In genomic region chr11:32868619-32869383, GRCm38 (mm10) we compare ENCODE assay signal across 35 mouse cellular contexts. TPM values are rescaled to one million over a fixed set of nuclear protein-coding genes. Genes with fewer than 3 reads are reported as not detected.
DNase-seq lines count a peak whose midpoint lies in the region; ATAC-seq and TF ChIP-seq lines count a peak whose summit lies in the region.
"Had no signal": no experiment of that assay in that cellular context is flagged by ENCODE, and none has a peak within 500 bp of the region (broad histone marks: within the 10 kb centered on the region; RNA-seq: fewer than 3 reads in every experiment).

No protein-coding gene starts in this region.

- ATAC-seq in forebrain, embryonic 11.5 days (replicated peaks; ENCODE audit: low FRiP score), result no peak
- ATAC-seq in forebrain, embryonic 15.5 days (replicated peaks), result no peak
- ATAC-seq in monocyte, adult 5-6 weeks (replicated peaks; ENCODE audit: insufficient number of reproducible peaks, low FRiP score, low TSS enrichment, poor library complexity, severe bottlenecking), result no peak
- ATAC-seq: hindbrain, embryonic 16.5 days; intestine, embryonic 16.5 days; midbrain, embryonic 15.5 days had no signal

- no peak for TF ChIP-seq POLR2A in lung, adult 2 months (IDR thresholded peaks at IDR 0.05; ENCODE audit: borderline replicate concordance, extremely low read depth, low read depth, low read length)

- no peaks in the 10 kb centered on the region for H3K36me3 ChIP-seq in forebrain, embryonic 11.5 days (ENCODE audit: control insufficient read depth, insufficient read depth, low read length)
- H3K36me3 ChIP-seq in forebrain, embryonic 15.5 days, result no peaks in the 10 kb centered on the region
- H3K36me3 ChIP-seq: embryonic facial prominence, embryonic 10.5 days; forebrain, embryonic 12.5 days; heart, embryonic 12.5 days; hindbrain, embryonic 10.5 days; kidney, embryonic 15.5 days; limb, embryonic 15.5 days; midbrain, embryonic 15.5 days; neural tube, embryonic 15.5 days; stomach, embryonic 15.5 days had no signal

- no peak overlapping the region for H3K27ac ChIP-seq in forebrain, embryonic 11.5 days (ENCODE audit: low read depth, low read length)
- H3K27ac ChIP-seq in forebrain, embryonic 15.5 days (replicated peaks), result no peak overlapping the region
- H3K27ac ChIP-seq in brown adipose tissue, adult 24 weeks (replicated peaks; ENCODE audit: low read depth, low read length), result peak overlapping the region; percentile 90
- H3K27ac ChIP-seq: embryonic facial prominence, embryonic 10.5 days; forebrain, embryonic 12.5 days; hindbrain, embryonic 10.5 days; kidney, embryonic 15.5 days; limb, embryonic 15.5 days; liver, embryonic 14.5 days; midbrain, embryonic 15.5 days; neural tube, embryonic 15.5 days; stomach, embryonic 15.5 days had no signal

- no peaks in the 10 kb centered on the region for H3K4me1 ChIP-seq in forebrain, embryonic 11.5 days (replicated peaks; ENCODE audit: control insufficient read depth, insufficient read depth, low read length)
- peaks cover 2% of the 10 kb centered on the region; the same call in 1 of the 2 replicates for H3K4me1 ChIP-seq in forebrain, embryonic 15.5 days
- no peaks in the 10 kb centered on the region for H3K4me1 ChIP-seq in lung, adult 2 months (ENCODE audit: control insufficient read depth, insufficient read depth, low read length)
- peaks cover 23% of the 10 kb centered on the region for H3K4me1 ChIP-seq in brown adipose tissue, adult 24 weeks (ENCODE audit: control insufficient read depth, insufficient read depth, insufficient read length, low read length)
- H3K4me1 ChIP-seq: forebrain, embryonic 12.5 days; kidney, embryonic 15.5 days; midbrain, embryonic 15.5 days; stomach, embryonic 15.5 days had no signal

- H3K9me3 ChIP-seq in forebrain, embryonic 11.5 days (ENCODE audit: control insufficient read depth, low read length), result no peaks in the 10 kb centered on the region
- H3K9me3 ChIP-seq in forebrain, embryonic 15.5 days, result no peaks in the 10 kb centered on the region
- H3K9me3 ChIP-seq: limb, embryonic 15.5 days; midbrain, embryonic 15.5 days; neural tube, embryonic 15.5 days; stomach, embryonic 15.5 days had no signal

- peak; percentile 39 for DNase-seq in forebrain, embryonic 11.5 days (ENCODE audit: low spot score)
- peak; percentile 6 for DNase-seq in lung, adult 2 months
- DNase-seq in lung, postnatal 4 days, result no peak
- peak; percentile 50 for DNase-seq in gonadal fat pad, adult 2 months (ENCODE audit: low read depth)
- DNase-seq in left cerebral cortex, adult 11 months (ENCODE audit: low spot score), result no peak
- DNase-seq: B cell, adult 2 months; cerebellum, adult 9-10 months; gastrocnemius, postnatal 14 days; heart, adult 18-20 months; heart, postnatal 10 days; kidney, postnatal 36 days; left cerebral cortex, postnatal 4 days; right cerebral cortex, adult 18-20 months; right cerebral cortex, postnatal 4 days had no signal

- H3K4me2 ChIP-seq in forebrain, embryonic 11.5 days (ENCODE audit: low read depth, low read length, severe bottlenecking), result no peak overlapping the region
- no peak overlapping the region for H3K4me2 ChIP-seq in forebrain, embryonic 15.5 days (replicated peaks)
- H3K4me2 ChIP-seq: forebrain, embryonic 12.5 days; heart, embryonic 12.5 days; kidney, embryonic 15.5 days; limb, embryonic 15.5 days; midbrain, embryonic 15.5 days; neural tube, embryonic 15.5 days; stomach, embryonic 15.5 days had no signal

- WGBS in forebrain, embryonic 11.5 days, result 87% methylated on average over 10 of the region's 10 CpGs
- 85% methylated on average over 10 of the region's 10 CpGs for WGBS in forebrain, embryonic 15.5 days
- whole genome bisulfite sequencing in lung, adult 2 months, result 65% methylated on average over 10 of the region's 10 CpGs

- H3K9ac ChIP-seq in forebrain, embryonic 11.5 days (ENCODE audit: low read length), result no peak overlapping the region
- no peak overlapping the region for H3K9ac ChIP-seq in forebrain, embryonic 15.5 days (replicated peaks)
- H3K9ac ChIP-seq: forebrain, embryonic 12.5 days; heart, embryonic 12.5 days; kidney, embryonic 15.5 days; limb, embryonic 15.5 days; liver, embryonic 14.5 days; midbrain, embryonic 15.5 days; neural tube, embryonic 15.5 days; stomach, embryonic 15.5 days had no signal

- peak; percentile 21; the same call in 1 of the 2 replicates for TF ChIP-seq CTCF in lung, adult 2 months (IDR thresholded peaks at IDR 0.05; ENCODE audit: insufficient read depth, low read length)

- H3K4me3 ChIP-seq in forebrain, embryonic 11.5 days (ENCODE audit: low read depth, low read length), result no peak overlapping the region
- no peak overlapping the region for H3K4me3 ChIP-seq in forebrain, embryonic 15.5 days
- no peak overlapping the region for H3K4me3 ChIP-seq in lung, adult 2 months (replicated peaks; ENCODE audit: extremely low read depth, low read depth, low read length)
- no peak overlapping the region for H3K4me3 ChIP-seq in brown adipose tissue, adult 24 weeks (ENCODE audit: insufficient read depth, low read depth, low read length)
- H3K4me3 ChIP-seq: embryonic facial prominence, embryonic 10.5 days; forebrain, embryonic 12.5 days; heart, embryonic 12.5 days; hindbrain, embryonic 10.5 days; kidney, embryonic 15.5 days; limb, embryonic 15.5 days; midbrain, embryonic 15.5 days; neural tube, embryonic 15.5 days; stomach, embryonic 15.5 days had no signal

- H3K27me3 ChIP-seq in forebrain, embryonic 11.5 days (ENCODE audit: control insufficient read depth, insufficient read depth, low read length), result no peaks in the 10 kb centered on the region
- H3K27me3 ChIP-seq in forebrain, embryonic 15.5 days, result no peaks in the 10 kb centered on the region
- H3K27me3 ChIP-seq: midbrain, embryonic 15.5 days; neural tube, embryonic 15.5 days; stomach, embryonic 15.5 days had no signal

RNA-seq across cellular contexts. Expression of gene Smim23, which starts 44.4 kb away (rescaled TPM):
- not detected in 2 replicates for polyA plus RNA-seq in forebrain, embryonic 11.5 days (2014; fragmentation: Nextera tagmentation; extraction: Ambion mirVana)
- not detected in 2 replicates for polyA plus RNA-seq in forebrain, embryonic 15.5 days (2015; fragmentation: Nextera tagmentation; extraction: Ambion mirVana)
- not detected in 2 replicates for polyA plus RNA-seq in lung, adult 2 months (2012; rRNA removed)
- not detected in 2 replicates for polyA plus RNA-seq in brown adipose tissue, adult 24 weeks (2012; ENCODE audit: insufficient read depth, insufficient read length, missing spikeins)
- polyA plus RNA-seq in gonadal fat pad, adult 2 months (2012; rRNA removed), result 0.66 and 1.0 TPM in 2 replicates
- not detected in 3 replicates for total RNA-seq in monocyte, adult 5-6 weeks (2017)
- total RNA-seq: common myeloid progenitor, adult 5-6 weeks; gastrocnemius, postnatal 14 days; heart, adult 18-20 months; heart, postnatal 10 days; left cerebral cortex, adult 8-10 months; left cerebral cortex, postnatal 4 days; megakaryocyte-erythroid progenitor cell, adult 5-6 weeks; MEL had no signal
- polyA plus RNA-seq: embryonic facial prominence, embryonic 10.5 days; forebrain, embryonic 12.5 days; heart, embryonic 12.5 days; hindbrain, embryonic 10.5 days; hindbrain, embryonic 16.5 days; intestine, embryonic 16.5 days; kidney, embryonic 15.5 days; limb, embryonic 15.5 days; liver, embryonic 14.5 days; lung, embryonic 16.5 days; midbrain, embryonic 15.5 days; neural tube, embryonic 15.5 days; stomach, embryonic 15.5 days; thymus, postnatal 0 days had no signal

Comparison
In these comparisons a context has a peak if more than half of its experiments do, and no peak if none do; other contexts are left out.
1. DNase-seq: peak in forebrain, embryonic 11.5 days (single experiment), lung, adult 2 months (single experiment) and gonadal fat pad, adult 2 months (single experiment); none in lung, postnatal 4 days (0 of 2) and left cerebral cortex, adult 11 months (single experiment).